Mouse (Mus musculus) C2C12 (cell line): ENCODE measurements around the gene Disp3.

Experiments used
- CTCF ChIP-seq: IDR thresholded peaks from one replicate; pipeline ENCODE4 v1.5.1; 2011; ENCODE audit not compliant: control insufficient read depth, insufficient read depth, insufficient read length
- USF1 ChIP-seq: IDR thresholded peaks from one replicate; pipeline ENCODE4 v1.6.1; 2011; ENCODE audit warnings: low read depth, mild to moderate bottlenecking, control low read depth, moderate library complexity

DNA sequence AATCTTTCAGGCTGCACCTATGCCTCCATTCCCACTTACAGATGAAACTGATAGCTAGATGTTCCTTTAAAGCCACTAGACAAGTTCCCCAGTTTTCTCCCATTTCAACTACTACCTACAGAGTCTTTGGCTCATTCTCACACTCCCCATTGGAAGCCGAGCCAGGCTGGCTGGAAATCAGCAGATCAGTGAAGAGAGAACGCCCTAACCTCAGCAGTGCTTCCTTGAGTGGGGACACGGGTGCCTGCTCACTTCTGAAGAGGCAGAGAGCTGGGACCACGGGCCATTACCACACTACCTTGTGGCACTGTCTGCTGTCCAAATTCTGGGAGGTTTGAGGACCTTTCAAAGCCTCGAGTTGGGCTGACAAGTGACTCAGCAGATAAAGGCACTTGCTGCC, 11.0 kb upstream of the Disp3 start:
- no peak for TF ChIP-seq CTCF
- TF ChIP-seq USF1: no peak
